Mouse (Mus musculus): ENCODE data around the gene Sirpb1b. TPM values are rescaled to one million over a fixed set of nuclear protein-coding genes. Genes with fewer than 3 reads are reported as not detected.

Gene Sirpb1b
- not detected for polyA plus RNA-seq (2012; fragmentation: generic; extraction: Trizol)

GRCm38 (mm10) chr3:15574887-15575286 is at the start of gene Sirpb1b:
TSS of gene Sirpb1b (minus strand) at chr3:15575065.

Other genes with a start within 250 kb of the Sirpb1b start
- not detected for gene Gm9733, start 242.8 kb downstream of the Sirpb1b start, polyA plus RNA-seq (2012; fragmentation: generic; extraction: Trizol)
- not detected for gene Sirpb1a, start 148.5 kb downstream of the Sirpb1b start, polyA plus RNA-seq (2012; fragmentation: generic; extraction: Trizol)

Measured in C3H10T1/2 (cell line).